Mouse (Mus musculus) retina, postnatal 7 days (tissue): ENCODE measurements around the gene Cnot11.
A peak's percentile ranks its signal among the peaks of the same experiment; 100 is the strongest.

Experiments
- DNase-seq: peaks from one replicate; pipeline ENCODE4 v3.0.0-alpha.2; 2012; ENCODE audit warnings: low read depth, low spot score

The Cnot11 gene

GRCm38 (mm10) chr1:39535515-39536311 lies 921 bp downstream of the Cnot11 start:
- peak; percentile 99 for DNase-seq

DNA sequence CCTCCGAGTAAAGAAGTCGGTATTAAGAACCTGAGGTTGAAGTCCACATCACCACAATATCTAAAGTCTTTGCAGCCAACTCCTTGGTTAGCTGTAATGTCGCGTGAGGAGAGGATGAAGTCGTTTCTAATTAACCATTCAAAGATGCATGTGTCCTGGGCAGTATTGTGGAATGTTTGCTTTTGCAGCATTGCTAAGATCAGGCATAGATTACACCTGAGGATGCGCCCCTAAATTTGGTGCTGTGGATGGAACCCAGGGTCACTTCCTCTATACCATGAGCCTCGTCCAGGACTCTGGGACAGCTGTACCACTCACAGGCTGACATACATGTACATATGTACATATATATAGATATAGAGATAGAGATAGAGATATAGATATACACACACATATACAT lies 1.9 kb downstream of the Cnot11 start:
- DNase-seq = no peak

DNA sequence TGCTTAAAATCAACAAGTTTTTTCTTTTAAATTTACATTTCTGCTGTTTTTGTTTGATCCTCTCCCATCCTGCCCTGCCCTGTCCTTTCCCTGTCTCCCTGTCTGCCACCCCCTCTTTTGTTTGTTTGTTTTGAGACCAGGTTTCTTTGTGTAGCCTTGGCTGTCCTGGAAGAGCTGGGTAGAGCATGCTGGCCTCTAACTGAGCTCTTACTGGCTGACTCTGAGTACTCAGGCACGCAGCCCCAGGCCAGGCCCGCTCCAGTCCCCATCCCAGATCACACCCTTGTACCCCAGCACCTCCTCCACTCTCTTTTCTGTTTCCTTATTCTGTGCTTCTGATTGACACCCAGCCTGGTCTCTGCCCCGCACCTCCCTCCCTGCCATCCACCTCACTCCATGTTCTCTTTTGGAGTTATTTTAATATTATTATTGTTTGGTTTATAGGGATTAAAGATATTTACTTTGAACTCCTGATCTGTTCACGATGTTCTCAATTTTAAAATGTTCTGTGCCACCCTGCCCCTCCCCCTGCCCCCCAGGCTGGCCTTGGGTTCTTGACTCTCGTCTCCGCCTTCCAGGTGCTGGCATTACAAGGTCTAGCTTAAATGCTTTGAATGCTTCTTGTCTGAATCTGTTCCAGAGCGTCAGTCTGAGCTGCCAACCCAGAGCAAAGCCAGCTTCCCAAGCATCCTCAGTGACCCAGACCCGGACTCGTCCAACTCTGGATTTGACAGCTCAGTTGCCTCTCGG lies 3.0 kb downstream of the Cnot11 start:
- DNase-seq = no peak

GRCm38 (mm10) chr1:39540592-39540991 lies 5.8 kb downstream of the Cnot11 start:
- DNase-seq = no peak

- DNase-seq = no peak
Observed at GRCm38 (mm10) chr1:39545589-39545988, 10.8 kb downstream of the Cnot11 start.

- no peak for DNase-seq
Observed at GRCm38 (mm10) chr1:39546160-39546866, 11.5 kb downstream of the Cnot11 start.

GRCm38 (mm10) chr1:39547238-39547637 lies 12.4 kb downstream of the Cnot11 start:
- DNase-seq = no peak

DNA sequence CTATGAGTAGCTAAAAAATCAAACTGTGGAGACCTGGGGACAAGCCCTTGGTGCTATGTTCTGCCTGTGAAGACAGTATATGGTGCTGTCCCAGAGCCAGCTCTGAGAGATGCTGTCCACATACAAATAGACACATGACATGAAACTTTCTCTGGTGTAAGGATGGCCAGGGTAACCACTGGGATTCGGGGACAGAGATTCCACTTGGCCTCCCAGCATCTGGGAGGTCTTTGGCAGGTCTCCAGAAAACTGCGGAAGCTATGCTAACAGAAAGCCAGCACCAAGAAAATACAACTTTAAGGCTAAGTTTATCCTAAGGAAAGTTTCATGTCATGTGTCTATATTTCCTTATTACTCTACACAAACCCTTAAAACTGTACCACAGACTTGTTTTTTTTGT lies 15.0 kb downstream of the Cnot11 start:
- DNase-seq = no peak

- DNase-seq = no peak
Observed at GRCm38 (mm10) chr1:39555556-39556415, 21.0 kb downstream of the Cnot11 start.

DNA sequence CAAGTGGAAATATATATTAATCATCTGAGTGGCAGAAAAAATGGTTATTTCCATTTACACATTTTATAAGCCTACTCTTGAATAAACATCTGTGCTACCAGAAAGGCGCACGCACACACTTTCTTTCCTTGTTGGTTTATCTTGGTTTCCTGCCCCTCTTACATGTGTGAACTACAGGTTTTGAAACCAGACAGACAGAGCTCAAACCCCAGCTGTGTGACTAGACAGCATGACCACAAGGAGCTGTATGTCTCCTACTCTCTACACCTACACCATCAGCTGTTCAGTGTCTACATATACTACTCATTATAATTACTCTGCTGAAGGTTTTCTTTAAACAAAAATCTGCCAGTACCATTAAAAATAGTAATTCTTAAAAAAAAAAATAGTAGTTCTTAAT lies 24.2 kb downstream of the Cnot11 start:
- no peak for DNase-seq

GRCm38 (mm10) chr1:39561920-39562319 lies 27.1 kb downstream of the Cnot11 start:
- DNase-seq = no peak

GRCm38 (mm10) chr1:39563161-39563560 lies 28.4 kb downstream of the Cnot11 start:
- no peak for DNase-seq

GRCm38 (mm10) chr1:39564603-39565002 lies 29.8 kb downstream of the Cnot11 start:
- DNase-seq = no peak

- no peak for DNase-seq
Observed at GRCm38 (mm10) chr1:39568079-39568478, 33.3 kb downstream of the Cnot11 start.

DNA sequence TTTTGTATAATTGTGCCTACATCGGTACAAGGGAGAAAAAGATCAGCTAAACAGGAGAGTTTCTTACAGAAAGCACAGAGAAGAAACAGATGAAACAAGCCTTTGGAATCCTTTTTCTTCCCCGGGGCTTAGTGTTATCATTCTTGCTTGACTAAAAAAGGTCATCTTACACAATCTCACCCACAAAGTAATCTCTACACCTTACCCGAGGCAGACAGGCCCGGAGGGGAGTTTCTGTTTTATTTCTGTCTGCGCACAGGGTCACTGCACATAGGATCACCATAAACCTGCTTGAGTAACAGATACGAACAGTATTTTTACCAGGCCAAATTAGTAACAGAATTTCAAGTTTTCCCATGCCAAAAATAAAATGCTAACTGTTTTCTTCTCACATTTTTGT lies 36.9 kb downstream of the Cnot11 start:
- no peak for DNase-seq

GRCm38 (mm10) chr1:39573890-39574289 lies 39.1 kb downstream of the Cnot11 start:
- DNase-seq = no peak

DNA sequence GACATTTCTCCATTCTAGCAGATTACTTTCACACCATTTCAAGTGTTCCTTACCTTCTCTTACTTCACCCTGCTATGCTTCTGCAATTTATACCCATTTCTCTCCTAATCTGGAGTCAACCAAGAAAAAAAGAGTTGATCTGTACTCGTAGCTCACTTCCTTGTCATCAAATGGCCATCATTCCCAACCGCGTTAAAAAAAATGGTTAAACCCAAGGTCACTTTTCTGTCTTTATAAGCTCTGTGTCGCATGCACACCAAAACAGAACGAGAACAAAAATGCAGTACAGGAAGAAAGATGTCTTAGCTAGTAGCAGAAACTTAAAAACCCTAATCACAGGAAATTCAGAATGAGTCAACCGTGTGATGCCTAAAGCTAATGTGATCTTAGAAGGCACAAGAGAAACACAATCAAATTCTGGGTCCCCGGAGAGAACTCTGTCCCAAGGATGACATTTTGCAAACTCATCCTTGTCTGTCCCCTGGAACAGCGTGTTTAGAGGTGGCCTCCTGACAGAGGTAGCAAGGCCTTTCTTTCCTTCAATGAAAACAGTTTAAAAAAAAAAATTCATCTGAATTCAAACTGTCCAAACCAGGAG lies 41.1 kb downstream of the Cnot11 start:
- no peak for DNase-seq

DNA sequence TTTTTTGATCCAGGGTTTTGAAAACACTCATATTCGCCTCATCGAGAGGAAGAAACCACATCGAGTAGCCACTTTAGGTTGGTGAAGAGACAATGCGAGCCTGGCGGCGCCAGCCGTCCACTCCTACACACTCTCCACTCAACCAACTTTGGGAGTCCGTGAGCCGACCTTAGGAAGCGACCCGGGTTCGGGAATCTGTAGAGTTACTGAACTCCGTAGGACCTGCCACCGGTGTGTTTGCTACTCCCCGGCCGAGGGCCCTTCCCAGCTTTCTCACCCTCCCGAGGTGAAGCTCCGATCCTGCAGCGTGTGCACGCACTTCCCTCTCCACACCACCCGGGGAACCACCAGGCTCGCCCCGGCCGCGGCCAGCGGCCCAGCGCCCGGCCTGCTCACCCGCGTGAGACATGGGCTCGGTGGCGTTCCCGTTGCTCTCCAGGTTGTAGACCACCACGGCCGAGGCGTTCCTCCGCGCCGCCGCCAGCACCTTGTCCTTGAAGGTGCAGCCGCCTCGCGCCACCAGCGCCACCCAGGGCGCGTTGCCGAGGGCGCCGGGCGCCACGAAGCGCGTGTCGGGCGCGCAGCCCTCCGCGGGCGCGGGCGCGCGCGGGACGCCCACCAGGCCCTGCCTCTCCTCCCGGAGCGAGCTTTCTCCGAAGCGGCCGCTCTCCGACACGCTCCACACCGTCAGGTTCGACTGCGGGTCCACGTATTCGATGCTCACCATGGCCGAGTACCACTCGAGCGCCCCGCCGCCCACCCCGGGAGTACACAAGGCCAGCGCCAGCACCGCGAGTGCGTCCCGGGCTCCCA lies 41.8 kb downstream of the Cnot11 start:
- DNase-seq = no peak

DNA sequence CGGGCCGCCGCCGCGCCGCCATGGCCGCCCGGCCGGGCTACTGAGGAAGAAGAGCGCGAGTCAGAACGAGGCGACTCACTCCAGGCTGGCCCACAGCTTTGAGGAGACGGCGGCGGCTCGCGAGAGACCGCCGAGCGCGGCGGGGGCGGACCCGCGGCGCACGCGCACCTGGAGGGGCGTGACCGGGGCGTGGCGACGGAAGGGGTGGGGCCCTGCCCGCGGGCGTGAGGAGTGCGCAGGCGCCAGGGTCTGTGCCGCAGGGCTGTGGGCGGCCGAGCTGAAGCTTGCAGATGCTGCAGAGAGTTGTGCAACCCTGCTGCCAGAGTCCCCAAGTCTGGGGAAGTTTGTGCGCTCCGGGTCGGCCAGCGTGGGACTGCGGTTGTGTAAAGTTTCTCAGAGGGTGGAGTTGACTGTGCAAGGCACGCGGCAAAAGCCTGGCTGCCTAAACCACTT lies 42.5 kb downstream of the Cnot11 start, which contains the start of gene Rnf149:
TSS of gene Rnf149 (minus strand) at position 153 of the 453 bp plus-strand sequence.
- peak; percentile 87 for DNase-seq

- DNase-seq = no peak
Observed at GRCm38 (mm10) chr1:39578446-39578845, 43.7 kb downstream of the Cnot11 start.
